Mouse (Mus musculus): Measurements from ENCODE around the gene Rmnd5b.
A peak's percentile ranks its signal among the peaks of the same experiment; 100 is the strongest.

The Rmnd5b gene

DNA sequence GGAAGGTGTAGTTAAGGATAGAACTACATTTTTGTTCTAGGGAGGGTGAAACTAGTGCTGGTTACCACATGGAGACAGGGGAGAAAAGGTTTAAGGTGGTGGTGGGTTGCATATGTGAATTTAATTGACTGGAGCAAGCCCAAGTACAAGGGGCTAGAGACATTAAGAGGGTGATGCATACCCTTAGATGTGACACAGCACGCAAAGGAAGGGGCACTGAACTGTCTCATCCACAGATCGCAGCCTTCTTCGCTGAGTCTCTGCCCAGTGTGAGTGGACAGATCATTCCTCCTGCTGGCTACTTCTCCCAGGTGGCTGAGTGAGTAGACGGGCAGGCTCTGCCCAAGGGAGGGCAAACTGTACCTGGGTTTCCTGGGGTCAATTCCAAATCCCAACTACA is 42.3 kb downstream of the Rmnd5b start:
- DNase-seq (ENCODE audit: low read depth, low spot score): no peak

DNA sequence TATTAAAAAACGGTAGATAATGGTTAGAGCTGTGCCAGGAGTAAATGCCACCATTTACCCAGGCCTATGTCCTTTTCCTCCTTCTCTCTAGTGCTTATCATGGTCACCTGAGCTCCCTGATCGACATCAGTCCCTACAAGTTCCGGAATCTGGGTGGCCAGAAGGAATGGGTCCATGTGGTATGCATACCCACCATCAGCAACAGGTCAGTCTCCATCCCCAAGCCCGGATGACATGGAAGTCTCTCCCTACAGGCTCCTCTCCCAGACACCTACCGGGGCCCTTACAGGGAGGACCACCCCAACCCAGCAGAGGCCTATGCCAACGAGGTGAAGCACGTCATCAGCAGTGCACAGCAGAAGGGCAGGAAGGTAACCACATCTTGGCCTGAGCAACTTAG is 43.8 kb downstream of the Rmnd5b start:
- DNase-seq (ENCODE audit: low read depth, low spot score): no peak

DNA sequence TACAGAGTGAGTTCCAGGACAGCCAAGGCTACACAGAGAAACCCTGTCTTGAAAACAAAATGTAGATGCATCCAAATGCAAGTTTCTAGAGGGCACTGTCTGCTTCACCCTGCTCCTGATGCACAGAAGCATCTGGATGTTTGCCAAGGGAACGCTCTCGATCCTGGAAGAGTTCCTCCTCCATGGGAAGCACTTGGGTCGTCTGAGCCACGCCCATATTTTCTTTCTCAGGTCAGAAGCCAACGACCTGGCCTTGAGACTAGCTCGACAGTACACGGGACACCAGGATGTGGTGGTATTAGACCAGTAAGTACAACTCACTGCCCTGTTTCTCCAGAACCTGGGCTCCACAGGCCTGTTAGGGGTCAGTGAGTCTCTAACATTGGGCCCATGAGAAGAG is 44.5 kb downstream of the Rmnd5b start:
- peak; percentile 70 for DNase-seq (ENCODE audit: low read depth, low spot score)

DNA sequence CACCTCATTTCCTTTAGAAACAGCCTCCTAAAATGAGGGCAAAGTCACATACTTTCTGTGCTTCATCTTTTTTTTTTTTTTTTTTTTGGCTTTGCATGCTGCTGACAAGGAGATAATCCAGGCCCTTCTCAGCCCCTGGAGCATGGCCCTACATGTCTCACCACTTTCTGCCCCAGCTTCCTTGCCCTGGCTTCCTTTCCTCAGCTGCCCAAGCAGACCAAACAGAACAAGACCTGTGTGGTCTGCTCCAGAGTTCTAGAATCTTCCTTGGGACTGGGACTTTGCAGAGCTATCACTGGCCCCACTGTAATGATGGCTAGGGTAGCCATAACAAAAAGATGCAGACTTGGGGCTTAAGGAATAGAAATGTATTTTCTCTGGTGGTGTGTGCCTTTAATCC is 45.7 kb downstream of the Rmnd5b start:
- no peak for DNase-seq (ENCODE audit: low read depth, low spot score)

DNA sequence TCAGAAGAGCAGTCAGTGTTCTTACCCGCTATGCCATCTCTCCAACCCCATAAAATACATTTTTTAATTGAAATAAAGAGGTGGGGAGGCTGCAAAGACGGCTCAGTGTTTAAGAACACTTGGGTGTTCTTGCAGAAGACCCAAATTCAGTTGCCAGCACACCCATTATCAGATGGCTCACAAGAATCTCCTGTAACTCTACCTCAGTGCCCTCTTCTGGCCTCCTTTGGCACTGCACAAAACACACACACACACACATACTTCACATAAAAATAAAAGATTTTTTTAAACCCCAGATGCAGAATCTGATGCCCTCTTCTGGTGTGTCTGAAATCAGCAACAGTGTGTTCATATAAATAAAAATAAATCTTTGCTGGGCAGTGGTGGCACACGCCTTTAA is 46.9 kb downstream of the Rmnd5b start:
- peak; percentile 65 for DNase-seq (ENCODE audit: low read depth, low spot score)

DNA sequence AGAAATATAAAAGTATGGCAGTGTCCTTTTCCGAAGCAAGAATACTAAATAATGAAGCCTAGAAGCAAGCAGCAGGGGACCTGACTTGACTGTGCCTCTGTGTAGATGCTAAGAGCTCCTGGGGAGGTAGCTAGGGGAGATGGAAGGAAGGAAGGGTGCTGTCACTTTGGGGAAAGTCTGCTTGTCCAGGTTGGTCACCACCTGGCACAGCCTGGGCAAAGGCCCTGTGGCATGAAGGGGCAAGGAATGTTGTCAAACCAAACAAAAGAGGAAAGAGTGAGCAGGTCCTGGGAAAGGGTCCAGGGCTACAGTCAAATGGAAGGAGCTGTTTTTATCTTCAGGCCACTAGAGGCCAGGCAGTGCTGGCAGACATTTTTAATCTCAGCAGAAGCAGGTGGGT is 48.6 kb downstream of the Rmnd5b start:
- no peak for DNase-seq (ENCODE audit: low read depth, low spot score)

DNA sequence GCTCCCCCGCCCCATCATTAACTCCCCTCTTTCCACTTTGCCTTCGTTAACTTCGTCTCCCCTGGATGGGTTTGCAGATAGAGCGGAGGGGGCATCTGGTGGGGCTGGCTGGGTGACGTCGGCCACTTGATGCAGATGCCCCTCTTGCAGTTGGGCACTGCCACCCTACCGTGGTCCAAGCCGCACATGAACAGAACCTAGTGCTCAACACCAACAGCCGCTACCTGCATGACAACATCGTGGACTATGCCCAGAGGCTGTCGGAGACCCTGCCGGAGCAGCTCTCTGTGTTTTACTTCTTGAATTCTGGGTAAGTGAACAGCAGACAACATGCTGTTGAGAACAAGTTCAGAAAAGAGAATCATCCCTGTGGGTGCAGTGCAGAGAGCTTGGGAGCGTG is 49.3 kb downstream of the Rmnd5b start:
- DNase-seq (ENCODE audit: low read depth, low spot score): no peak

DNA sequence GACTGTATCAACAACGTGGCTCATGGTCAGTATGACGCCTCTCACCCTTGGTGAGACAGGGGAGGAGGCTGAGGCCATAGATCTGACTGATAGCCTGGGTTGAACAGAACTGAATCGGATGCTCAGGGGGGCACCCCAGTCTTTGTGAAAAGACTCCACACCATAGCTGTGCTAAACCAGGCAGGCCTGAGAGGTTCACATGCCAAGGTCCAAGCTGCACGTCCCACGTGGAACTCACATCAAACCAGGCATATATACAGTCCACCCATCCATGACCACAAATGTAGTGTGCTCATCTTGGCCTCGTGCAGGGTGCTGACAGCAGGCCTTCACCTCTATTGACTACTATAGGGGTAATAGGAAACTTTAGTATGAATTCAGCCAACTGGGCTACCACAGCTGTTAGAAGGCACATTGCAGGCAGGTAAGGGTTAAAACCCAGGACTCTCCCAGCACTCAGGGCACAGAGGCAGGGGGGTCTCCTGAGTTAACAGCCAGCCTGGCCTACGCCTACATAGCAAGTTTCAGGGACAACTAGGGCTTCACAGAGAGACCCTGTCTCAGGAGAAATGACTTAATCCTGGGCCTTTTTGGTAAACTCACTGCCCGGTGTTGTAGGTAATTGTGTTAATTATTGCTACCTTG is 50.0 kb downstream of the Rmnd5b start:
- DNase-seq (ENCODE audit: low read depth, low spot score): no peak

DNA sequence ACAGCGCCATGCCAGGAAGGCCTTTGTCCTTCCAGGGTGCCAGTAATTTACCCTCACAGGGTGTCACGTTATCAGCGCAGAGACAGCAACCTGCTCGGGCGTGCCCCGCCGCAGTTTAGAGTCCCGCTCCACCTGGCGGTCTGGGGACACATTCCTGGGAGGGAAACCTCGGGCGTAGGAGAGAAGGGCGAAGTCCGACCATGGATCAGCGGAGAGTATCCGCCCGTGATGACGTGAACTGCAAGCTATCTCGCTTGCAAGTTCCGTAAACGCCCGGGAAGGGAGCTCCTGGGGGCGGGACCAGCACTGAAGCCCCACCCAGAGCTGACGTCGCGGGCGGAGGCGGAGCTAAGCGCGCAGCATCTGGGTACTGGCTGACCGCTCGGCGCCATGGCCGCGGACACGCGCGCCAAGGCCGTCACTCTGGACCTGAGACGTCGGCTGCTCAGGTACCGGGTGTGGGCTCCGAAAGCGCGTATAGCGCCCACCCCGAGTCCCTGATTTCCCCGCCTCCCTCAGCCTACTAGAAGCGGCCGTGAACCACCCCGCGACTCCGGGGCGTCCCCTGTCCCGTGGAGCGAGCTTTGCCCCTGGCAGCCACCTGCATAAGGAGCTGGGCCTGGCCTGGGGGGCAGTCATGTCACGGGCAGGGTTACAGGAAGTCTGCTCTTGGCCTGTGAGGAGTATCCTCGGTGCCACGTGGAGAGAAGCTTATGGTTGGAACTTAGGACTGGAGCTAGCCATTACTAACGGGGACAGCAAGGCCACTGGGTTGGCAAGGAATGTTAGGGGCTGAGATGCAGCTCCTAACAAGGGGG is 51.1 kb downstream of the Rmnd5b start, which contains the start of gene Phykpl:
Gene Phykpl (plus strand): TSS at position 327 of the 818 bp plus-strand sequence.
- peak; percentile 98 for DNase-seq (ENCODE audit: low read depth, low spot score)

DNA sequence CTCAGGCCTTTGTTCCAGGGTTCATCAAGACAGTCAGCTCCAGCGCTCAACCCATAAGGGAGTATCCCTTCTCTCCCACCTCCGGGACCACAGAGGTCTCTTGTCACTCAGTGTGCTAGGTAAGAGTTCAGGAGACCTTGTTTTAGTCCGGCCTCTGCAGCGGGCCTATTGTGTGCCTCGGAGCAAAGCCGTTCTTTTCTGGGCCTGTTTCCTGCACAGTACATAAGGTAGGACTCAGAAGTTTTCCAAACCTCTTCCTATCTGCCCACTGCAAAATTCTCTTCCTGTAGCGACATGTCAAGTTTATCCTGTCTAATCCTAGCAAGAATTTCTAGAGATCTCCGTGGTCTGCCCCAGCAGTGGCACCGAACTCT is 51.7 kb downstream of the Rmnd5b start:
- DNase-seq (ENCODE audit: low read depth, low spot score): no peak

DNA sequence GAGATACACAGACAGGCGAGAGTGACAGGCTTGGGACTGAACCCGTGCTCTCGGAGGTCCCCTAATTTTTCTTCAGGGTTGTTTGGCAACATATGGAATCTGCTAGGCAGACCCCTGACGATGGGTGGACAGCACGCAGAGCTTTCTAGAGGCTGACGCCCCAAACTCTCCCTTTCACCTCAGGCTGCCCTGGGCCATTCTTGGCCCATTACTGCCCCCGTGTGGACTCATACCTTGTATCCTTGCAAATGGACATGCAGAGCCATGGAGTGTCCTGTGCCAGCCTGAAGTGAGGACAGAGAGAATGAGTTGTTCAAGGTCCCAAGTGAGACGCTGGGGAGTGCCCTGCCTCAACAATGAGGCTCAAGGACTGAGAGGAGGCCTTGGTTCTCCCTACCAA is 53.0 kb downstream of the Rmnd5b start:
- DNase-seq (ENCODE audit: low read depth, low spot score): peak; percentile 71

DNA sequence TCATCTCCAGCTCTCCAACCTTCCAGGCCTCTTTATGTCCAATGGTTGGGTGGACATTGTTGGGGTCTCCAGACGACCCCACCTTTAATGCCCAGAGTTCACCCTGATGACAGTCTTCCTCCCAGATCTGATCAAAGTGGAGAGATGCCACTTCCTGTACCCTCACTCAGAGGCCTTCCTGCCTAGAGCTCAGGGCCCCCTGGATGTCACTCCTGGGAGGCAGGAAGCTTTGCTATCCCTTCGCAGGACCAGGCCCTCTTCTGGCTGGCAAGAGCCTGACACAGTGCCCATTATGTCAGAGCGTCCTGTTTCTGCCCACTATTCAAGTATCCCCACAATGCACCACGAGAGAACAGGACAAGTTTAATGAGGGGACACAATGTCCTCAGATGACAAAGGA is 56.7 kb downstream of the Rmnd5b start:
- no peak for DNase-seq (ENCODE audit: low read depth, low spot score)

DNA sequence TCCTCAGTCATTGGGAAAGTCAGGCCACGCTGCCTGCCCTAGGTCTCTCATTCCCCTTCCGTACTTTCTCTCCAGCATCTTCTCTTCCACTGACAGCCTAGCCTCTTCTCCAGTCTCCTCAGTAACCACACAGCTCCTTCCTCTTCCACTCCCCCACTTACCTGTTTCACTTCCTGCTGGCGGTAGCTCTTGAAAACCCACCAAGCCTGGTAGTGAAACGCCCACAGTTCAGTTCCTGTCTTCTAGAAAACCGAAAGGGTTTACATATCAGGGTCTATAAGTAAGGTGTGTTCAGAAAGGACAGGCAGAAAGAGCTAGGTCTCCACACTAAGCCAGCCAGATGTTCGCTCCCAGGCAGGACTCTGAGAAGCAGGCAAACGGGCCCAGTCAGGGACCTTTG is 58.1 kb downstream of the Rmnd5b start:
- DNase-seq (ENCODE audit: low read depth, low spot score): no peak

DNA sequence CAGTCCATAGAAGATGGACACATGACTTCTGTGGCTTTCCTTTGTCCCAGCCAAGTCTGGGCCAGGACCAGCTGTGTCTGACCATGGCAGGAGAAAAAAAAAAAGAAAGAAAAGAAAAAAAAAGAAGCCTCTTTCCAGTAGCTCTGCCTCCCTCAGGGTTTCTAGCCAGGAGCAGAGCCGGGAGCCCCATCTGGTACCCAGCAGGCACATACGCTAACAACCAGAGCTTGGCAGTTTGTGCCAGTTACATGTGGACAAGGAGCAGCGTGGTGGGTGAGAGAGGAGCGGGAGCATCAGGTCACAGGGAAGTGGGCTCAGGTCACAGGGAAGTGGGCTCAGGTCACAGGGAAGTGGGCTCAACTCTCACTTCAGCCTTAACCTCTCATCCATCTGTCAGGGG is 59.2 kb downstream of the Rmnd5b start:
- no peak for DNase-seq (ENCODE audit: low read depth, low spot score)
